Mouse (Mus musculus) liver, embryonic 14.5 days (tissue): ENCODE measurements at regions not wholly inside any gene's neighbourhood (a gene's known extent, or its start where the extent isn't known, plus 50 kb on each side); places are given as distances from the start of the nearest gene placed in this dataset.

Experiments used
- CTCF ChIP-seq: IDR thresholded peaks from 2 replicates; pipeline ENCODE4 v1.5.1; 2016; ENCODE audit warnings: antibody characterized with exemption, low read depth, control low read depth
- EP300 ChIP-seq: IDR thresholded peaks from 2 replicates; pipeline ENCODE4 v1.6.1; 2016; ENCODE audit warnings: antibody characterized with exemption, low read depth

GRCm38 (mm10) chr11:114212136-114212535, 145.3 kb upstream of the Sdk2 start:
- TF ChIP-seq CTCF = no peak
- TF ChIP-seq EP300 = no peak
